Mouse (Mus musculus) thymus, adult 2 months (tissue): ENCODE data around the gene Mob2. TPM values are rescaled to one million over a fixed set of nuclear protein-coding genes. Genes with fewer than 3 reads are reported as not detected.
A peak's percentile ranks its signal among the peaks of the same experiment; 100 is the strongest.

Source experiments
- DNase-seq: peaks from one replicate; pipeline ENCODE4 v3.0.0; 2021
- H3K27ac ChIP-seq: fragments of 200-500 bp; 2 replicates; pipeline ENCODE4 v1.5.1; 2012; ENCODE audit warnings: low read length, control low read depth; ENCODE audit not compliant: control insufficient read depth, insufficient read depth
- H3K27me3 ChIP-seq: fragments of 200-500 bp; 2 replicates; pipeline ENCODE4 v1.6.1; 2012; ENCODE audit warnings: mild to moderate bottlenecking, low read length, moderate library complexity, mixed read lengths; ENCODE audit not compliant: control insufficient read depth, insufficient read depth
- H3K36me3 ChIP-seq: fragments of 200-500 bp; 2 replicates; pipeline ENCODE4 v1.6.1; 2012; ENCODE audit warnings: mild to moderate bottlenecking, low read length, moderate library complexity; ENCODE audit not compliant: control insufficient read depth, insufficient read depth
- H3K4me1 ChIP-seq: fragments of 200-500 bp; replicated peaks from 2 replicates; pipeline ENCODE4 v1.6.1; 2012; ENCODE audit warnings: low read length; ENCODE audit not compliant: control insufficient read depth, insufficient read depth
- H3K4me3 ChIP-seq: fragments of 200-500 bp; 2 replicates; pipeline ENCODE4 v1.5.1; 2012; ENCODE audit warnings: mild to moderate bottlenecking, low read length, control low read depth, moderate library complexity; ENCODE audit not compliant: control insufficient read depth, insufficient read depth
- CTCF ChIP-seq: fragments of 200-500 bp; IDR thresholded peaks from 2 replicates; pipeline ENCODE4 v1.5.1; 2012; ENCODE audit warnings: mild to moderate bottlenecking, control low read depth, low read length, moderate library complexity, borderline replicate concordance; ENCODE audit not compliant: control insufficient read depth, poor library complexity, insufficient read depth; ENCODE audit errors: extremely low read depth
- POLR2A ChIP-seq: fragments of 200-500 bp; IDR thresholded peaks from 2 replicates; pipeline ENCODE4 v1.6.1; 2012; ENCODE audit warnings: mild to moderate bottlenecking, low read length, control low read depth, moderate library complexity; ENCODE audit not compliant: control insufficient read depth, poor library complexity, insufficient read depth; ENCODE audit errors: extremely low read depth
- WGBS: fragments of 180-500 bp; shearing (Covaris S2); methylation state at CpG from one replicate; pipeline ENCODE4 v1.1.7; 2018; 5-methylcytosine and 5-hydroxymethylcytosine counted together
- polyA plus RNA-seq: library from polyadenylated mRNA; depleted of rRNA; stranded (reverse); fragments of >200 nt; gene quantifications from 2 replicates; pipeline ENCODE4 v1.2.3, GENCODE M21; 2012

The Mob2 gene
- polyA plus RNA-seq, 1 experiment, result 73.5 TPM

GRCm38 (mm10) chr7:141979247-141979646 lies 81.6 kb downstream of the Mob2 start:
- TF ChIP-seq POLR2A (no peak), CTCF (no peak)
- Histone ChIP-seq H3K36me3 (no peaks in the 10 kb centered on the region), H3K4me3 (no peak overlapping the region), H3K27ac (no peak overlapping the region), H3K27me3 (no peaks in the 10 kb centered on the region), H3K4me1 (no peaks in the 10 kb centered on the region)
- 97% methylated on average over 4 of the region's 4 CpGs for WGBS
- DNase-seq, result no peak

GRCm38 (mm10) chr7:141978003-141978402 lies 82.9 kb downstream of the Mob2 start:
- no peaks in the 10 kb centered on the region for H3K27me3 ChIP-seq
- TF ChIP-seq POLR2A (no peak), CTCF (no peak)
- 81% methylated on average over 6 of the region's 6 CpGs for WGBS
- no peak for DNase-seq
- no peak overlapping the region for H3K27ac ChIP-seq
- no peak overlapping the region for H3K4me3 ChIP-seq
- no peaks in the 10 kb centered on the region for H3K36me3 ChIP-seq
- H3K4me1 ChIP-seq, result no peaks in the 10 kb centered on the region

GRCm38 (mm10) chr7:141972831-141973619 lies 87.8 kb downstream of the Mob2 start:
- no peak for TF ChIP-seq POLR2A
- TF ChIP-seq CTCF, result peak; percentile 3; the same call in 1 of the 2 replicates
- H3K27ac ChIP-seq, result no peak overlapping the region
- no peak overlapping the region for H3K4me3 ChIP-seq
- DNase-seq, result peak; percentile 47
- no peaks in the 10 kb centered on the region for H3K27me3 ChIP-seq
- peaks cover 7% of the 10 kb centered on the region for H3K4me1 ChIP-seq
- WGBS, result 15% methylated on average over 7 of the region's 7 CpGs
- H3K36me3 ChIP-seq, result no peaks in the 10 kb centered on the region

- TF ChIP-seq POLR2A (no peak), CTCF (no peak)
- Histone ChIP-seq H3K27me3 (no peaks in the 10 kb centered on the region), H3K4me1 (peaks cover 7% of the 10 kb centered on the region), H3K4me3 (no peak overlapping the region), H3K36me3 (no peaks in the 10 kb centered on the region), H3K27ac (no peak overlapping the region)
- DNase-seq, result no peak
- 77% methylated on average over 2 of the region's 2 CpGs for WGBS
Measured at GRCm38 (mm10) chr7:141966281-141966680, 94.6 kb downstream of the Mob2 start.

GRCm38 (mm10) chr7:141962521-141962920 lies 98.3 kb downstream of the Mob2 start:
- no peaks in the 10 kb centered on the region for H3K27me3 ChIP-seq
- H3K36me3 ChIP-seq, result no peaks in the 10 kb centered on the region
- 99% methylated on average over 3 of the region's 3 CpGs for WGBS
- no peak overlapping the region for H3K27ac ChIP-seq
- TF ChIP-seq CTCF (no peak), POLR2A (no peak)
- no peak overlapping the region for H3K4me3 ChIP-seq
- no peak for DNase-seq
- no peaks in the 10 kb centered on the region for H3K4me1 ChIP-seq

GRCm38 (mm10) chr7:141961491-141961890 lies 99.4 kb downstream of the Mob2 start:
- H3K36me3 ChIP-seq, result no peaks in the 10 kb centered on the region
- no peaks in the 10 kb centered on the region for H3K27me3 ChIP-seq
- no peaks in the 10 kb centered on the region for H3K4me1 ChIP-seq
- TF ChIP-seq CTCF, result no peak
- no peak for TF ChIP-seq POLR2A
- 82% methylated on average over 3 of the region's 3 CpGs for WGBS
- no peak overlapping the region for H3K27ac ChIP-seq
- H3K4me3 ChIP-seq, result no peak overlapping the region
- DNase-seq, result no peak
